Mouse (Mus musculus) MEL (cell line): Measurements from ENCODE around the gene Prss35. TPM values are rescaled to one million over a fixed set of nuclear protein-coding genes. Genes with fewer than 3 reads are reported as not detected.

Source experiments
- DNase-seq: peaks from one replicate; pipeline ENCODE4 v3.0.0; 2011; ENCODE audit warnings: low read depth, low spot score
- H3K27ac ChIP-seq: 2 replicates; pipeline ENCODE4 v1.5.1; 2012; ENCODE audit warnings: low read depth, mild to moderate bottlenecking, control low read depth, low read length, moderate library complexity; ENCODE audit not compliant: control insufficient read depth
- H3K27me3 ChIP-seq, 2 experiments: fragments of 150-350 bp in 1 of 2; sonication (generic) in 1 of 2; 2 replicates each; pipeline ENCODE4 v1.6.1; 2012; ENCODE audit warnings: low read length in 2 of 2, mild to moderate bottlenecking in 2 of 2, improper control_type of control experiment in 1 of 2, moderate library complexity in 1 of 2; ENCODE audit not compliant: insufficient read depth in 2 of 2, control insufficient read depth in 1 of 2
- H3K36me3 ChIP-seq, 2 experiments: 2 replicates each; pipeline ENCODE4 v1.6.1; 2012 to 2014; ENCODE audit warnings: low read length in 2 of 2, improper control_type of control experiment in 1 of 2, inconsistent platforms in 1 of 2, mild to moderate bottlenecking in 1 of 2; ENCODE audit not compliant: insufficient read depth in 2 of 2, control insufficient read depth in 1 of 2
- H3K4me1 ChIP-seq, 2 experiments: fragments of 150-350 bp in 1 of 2; sonication (generic) in 1 of 2; 2 replicates each; pipeline ENCODE4 v1.6.1; 2012; ENCODE audit warnings: low read length in 2 of 2, improper control_type of control experiment in 1 of 2, mild to moderate bottlenecking in 1 of 2; ENCODE audit not compliant: insufficient read depth in 2 of 2, control insufficient read depth in 1 of 2
- H3K4me3 ChIP-seq, 2 experiments: fragments of 150-350 bp in 1 of 2; sonication (generic) in 1 of 2; 2 replicates each; pipeline ENCODE4 v1.5.1; 2012; ENCODE audit warnings: low read depth in 2 of 2, low read length in 2 of 2, mild to moderate bottlenecking in 2 of 2, moderate library complexity in 2 of 2, control low read depth in 1 of 2, improper control_type of control experiment in 1 of 2; ENCODE audit not compliant: control insufficient read depth in 1 of 2, insufficient read depth in 1 of 2
- H3K79me2 ChIP-seq: 2 replicates; pipeline ENCODE4 v1.6.1; 2012; ENCODE audit warnings: mild to moderate bottlenecking, low read length, moderate library complexity; ENCODE audit not compliant: control insufficient read depth, poor library complexity, insufficient read depth
- H3K9ac ChIP-seq: 2 replicates; pipeline ENCODE4 v1.6.1; 2012; ENCODE audit warnings: low read depth, mild to moderate bottlenecking, control low read depth, low read length, moderate library complexity; ENCODE audit not compliant: control insufficient read depth, poor library complexity, severe bottlenecking
- H3K9me3 ChIP-seq: fragments of 150-350 bp; sonication (generic); replicated peaks from 2 replicates; pipeline ENCODE4 v1.6.1; 2012; ENCODE audit warnings: mild to moderate bottlenecking, low read length, improper control_type of control experiment, moderate library complexity; ENCODE audit not compliant: insufficient read depth
- CTCF ChIP-seq, 3 experiments: IDR thresholded peaks in 2 of 3; conservative IDR thresholded peaks in 1 of 3; 2 replicates each; pipeline ENCODE4 v1.5.1; 2011 to 2012; ENCODE audit warnings: low read length in 3 of 3, low read depth in 2 of 3, mild to moderate bottlenecking in 2 of 3, improper control_type of control experiment in 1 of 3, inconsistent platforms in 1 of 3, mixed read lengths in 1 of 3, moderate library complexity in 1 of 3; ENCODE audit not compliant: control insufficient read depth in 1 of 3, insufficient read depth in 1 of 3, poor library complexity in 1 of 3, severe bottlenecking in 1 of 3
- E2F4 ChIP-seq: IDR thresholded peaks from 2 replicates; pipeline ENCODE4 v1.6.1; 2011; ENCODE audit warnings: low read depth, low read length, improper control_type of control experiment, borderline replicate concordance
- EP300 ChIP-seq, 2 experiments: IDR thresholded peaks; 2 replicates each; pipeline ENCODE4 v1.6.1; 2011; ENCODE audit warnings: improper control_type of control experiment in 2 of 2, low read length in 2 of 2, low read depth in 1 of 2, mild to moderate bottlenecking in 1 of 2
- GATA1 ChIP-seq: IDR thresholded peaks from 2 replicates; pipeline ENCODE4 v1.6.1; 2011; ENCODE audit warnings: low read depth, low read length, improper control_type of control experiment
- HCFC1 ChIP-seq: IDR thresholded peaks from 2 replicates; pipeline ENCODE4 v1.6.1; 2012; ENCODE audit warnings: low read depth, mild to moderate bottlenecking, inconsistent platforms, low read length, improper control_type of control experiment, moderate library complexity
- JUND ChIP-seq: IDR thresholded peaks from 2 replicates; pipeline ENCODE4 v1.6.1; 2011; ENCODE audit warnings: low read depth, mild to moderate bottlenecking, improper control_type of control experiment, low read length
- KAT2A ChIP-seq: conservative IDR thresholded peaks from 2 replicates; pipeline ENCODE4 v1.6.1; 2012; ENCODE audit warnings: low read depth, low read length, improper control_type of control experiment, inconsistent platforms
- MAFK ChIP-seq: IDR thresholded peaks from 2 replicates; pipeline ENCODE4 v1.6.1; 2011; ENCODE audit warnings: low read depth, mild to moderate bottlenecking, low read length, improper control_type of control experiment, borderline replicate concordance
- MYC ChIP-seq: IDR thresholded peaks from 2 replicates; pipeline ENCODE4 v1.6.1; 2011; ENCODE audit warnings: low read depth, mild to moderate bottlenecking, low read length, improper control_type of control experiment, moderate library complexity
- NRF1 ChIP-seq: IDR thresholded peaks from 2 replicates; pipeline ENCODE4 v1.6.1; 2014; ENCODE audit warnings: low read depth, mild to moderate bottlenecking, inconsistent platforms, low read length, improper control_type of control experiment, moderate library complexity; ENCODE audit not compliant: poor library complexity, insufficient read depth, severe bottlenecking
- POLR2A ChIP-seq, 2 experiments: IDR thresholded peaks; 2 replicates each; pipeline ENCODE4 v1.6.1; 2011 to 2012; ENCODE audit warnings: low read length in 2 of 2, mild to moderate bottlenecking in 2 of 2, control low read depth in 1 of 2, improper control_type of control experiment in 1 of 2, low read depth in 1 of 2, moderate library complexity in 1 of 2; ENCODE audit not compliant: control insufficient read depth in 1 of 2, insufficient read depth in 1 of 2, poor library complexity in 1 of 2
- POLR2AphosphoS2 ChIP-seq: IDR thresholded peaks from 2 replicates; pipeline ENCODE4 v1.6.1; 2011; ENCODE audit warnings: low read length, improper control_type of control experiment
- TBP ChIP-seq: IDR thresholded peaks from 2 replicates; pipeline ENCODE4 v1.8.0; 2011; ENCODE audit warnings: low read depth, low read length, improper control_type of control experiment
- UBTF ChIP-seq: IDR thresholded peaks from 2 replicates; pipeline ENCODE4 v1.6.1; 2012; ENCODE audit warnings: low read depth, mild to moderate bottlenecking, inconsistent platforms, low read length, improper control_type of control experiment, moderate library complexity, borderline replicate concordance; ENCODE audit not compliant: insufficient read depth
- USF2 ChIP-seq, 2 experiments: IDR thresholded peaks; 2 replicates each; pipeline ENCODE4 v1.6.1; 2011 to 2012; ENCODE audit warnings: improper control_type of control experiment in 2 of 2, low read length in 2 of 2, borderline replicate concordance in 1 of 2, inconsistent platforms in 1 of 2, low read depth in 1 of 2, mild to moderate bottlenecking in 1 of 2; ENCODE audit not compliant: insufficient read depth in 1 of 2
- ZC3H11A ChIP-seq: IDR thresholded peaks from 2 replicates; pipeline ENCODE4 v1.6.1; 2012; ENCODE audit warnings: low read depth, mild to moderate bottlenecking, inconsistent platforms, low read length, improper control_type of control experiment
- ZMIZ1 ChIP-seq: IDR thresholded peaks from 2 replicates; pipeline ENCODE4 v1.6.1; 2012; ENCODE audit warnings: low read depth, mild to moderate bottlenecking, inconsistent platforms, low read length, improper control_type of control experiment, moderate library complexity
- ZNF384 ChIP-seq: IDR thresholded peaks from 2 replicates; pipeline ENCODE4 v1.6.1; 2012; ENCODE audit warnings: low read depth, mild to moderate bottlenecking, inconsistent platforms, low read length, improper control_type of control experiment
- polyA plus RNA-seq, 2 experiments: library from polyadenylated mRNA; stranded (reverse) in 1 of 2; unstranded in 1 of 2; fragments of >175 nt in 1 of 2; fragments of >200 nt in 1 of 2; gene quantifications; 2 replicates each; pipeline versions ENCODE4 v1.2.1 to v1.2.4; 2012; ENCODE audit warnings: low replicate concordance in 2 of 2, low read depth in 1 of 2; ENCODE audit not compliant: insufficient read length in 2 of 2, insufficient read depth in 1 of 2, missing spikeins in 1 of 2
- total RNA-seq: library from RNA; depleted of rRNA; stranded (reverse); fragments of 300-350 nt; gene quantifications from 2 replicates; pipeline ENCODE4 v1.2.3, GENCODE M21; 2012

Gene Prss35
- total and polyA plus RNA-seq, 3 experiments: not detected

DNA sequence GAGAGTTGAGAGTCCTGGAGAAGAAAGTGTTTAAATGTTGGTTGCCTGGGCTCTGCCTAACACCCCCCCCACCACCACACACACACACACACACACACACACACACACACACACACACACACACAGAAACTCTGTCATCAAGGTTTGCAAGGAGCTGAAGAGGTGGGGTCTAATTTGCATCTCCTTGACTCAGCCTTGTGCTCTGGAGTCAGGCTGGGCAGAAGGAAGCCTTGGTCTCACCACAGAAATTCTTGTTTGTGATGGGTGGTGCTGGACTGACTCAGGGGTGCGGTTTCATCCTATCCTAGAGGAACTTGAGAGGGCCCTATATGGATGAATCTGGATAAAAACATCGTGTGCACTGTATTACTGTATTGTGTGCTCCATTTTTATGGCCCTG lies 22.7 kb upstream of the Prss35 start (continued):
- TF ChIP-seq CTCF (IDR thresholded peaks at IDR 0.05 in 2 of 3, conservative IDR thresholded peaks at IDR 0.05 in 1 of 3; ENCODE audit: control insufficient read depth in 1 of 3, insufficient read depth in 1 of 3, low read depth in 2 of 3, low read length in 3 of 3, poor library complexity in 1 of 3, severe bottlenecking in 1 of 3) (no peak), ZC3H11A (no peak)

GRCm38 (mm10) chr9:86725066-86725465 lies 18.4 kb upstream of the Prss35 start:
- no peaks in the 10 kb centered on the region for H3K9me3 ChIP-seq
- DNase-seq: no peak
- no peak overlapping the region for H3K27ac ChIP-seq
- no peak for TF ChIP-seq KAT2A
- no peak for TF ChIP-seq GATA1
- TF ChIP-seq MAFK: no peak
- TF ChIP-seq ZMIZ1: no peak
- TF ChIP-seq JUND: no peak
- TF ChIP-seq CTCF (IDR thresholded peaks at IDR 0.05 in 2 of 3, conservative IDR thresholded peaks at IDR 0.05 in 1 of 3; ENCODE audit: control insufficient read depth in 1 of 3, insufficient read depth in 1 of 3, low read depth in 2 of 3, low read length in 3 of 3, poor library complexity in 1 of 3, severe bottlenecking in 1 of 3): no peak
- no peak for TF ChIP-seq TBP
- TF ChIP-seq ZNF384: no peak
- TF ChIP-seq, all 39 proteins: peak for 0
- H3K4me1 ChIP-seq: peaks cover 4 to 5% of the 10 kb centered on the region in 2 experiments; a peak in 3 of 4 replicates
- no peak overlapping the region for H3K9ac ChIP-seq
- H3K79me2 ChIP-seq: no peaks in the 10 kb centered on the region
- no peaks in the 10 kb centered on the region; a peak in 1 of 4 replicates for H3K27me3 ChIP-seq
- H3K36me3 ChIP-seq: peaks cover 0 to 8% of the 10 kb centered on the region in 2 experiments; a peak in 2 of 4 replicates
- H3K4me3 ChIP-seq: no peak overlapping the region

DNA sequence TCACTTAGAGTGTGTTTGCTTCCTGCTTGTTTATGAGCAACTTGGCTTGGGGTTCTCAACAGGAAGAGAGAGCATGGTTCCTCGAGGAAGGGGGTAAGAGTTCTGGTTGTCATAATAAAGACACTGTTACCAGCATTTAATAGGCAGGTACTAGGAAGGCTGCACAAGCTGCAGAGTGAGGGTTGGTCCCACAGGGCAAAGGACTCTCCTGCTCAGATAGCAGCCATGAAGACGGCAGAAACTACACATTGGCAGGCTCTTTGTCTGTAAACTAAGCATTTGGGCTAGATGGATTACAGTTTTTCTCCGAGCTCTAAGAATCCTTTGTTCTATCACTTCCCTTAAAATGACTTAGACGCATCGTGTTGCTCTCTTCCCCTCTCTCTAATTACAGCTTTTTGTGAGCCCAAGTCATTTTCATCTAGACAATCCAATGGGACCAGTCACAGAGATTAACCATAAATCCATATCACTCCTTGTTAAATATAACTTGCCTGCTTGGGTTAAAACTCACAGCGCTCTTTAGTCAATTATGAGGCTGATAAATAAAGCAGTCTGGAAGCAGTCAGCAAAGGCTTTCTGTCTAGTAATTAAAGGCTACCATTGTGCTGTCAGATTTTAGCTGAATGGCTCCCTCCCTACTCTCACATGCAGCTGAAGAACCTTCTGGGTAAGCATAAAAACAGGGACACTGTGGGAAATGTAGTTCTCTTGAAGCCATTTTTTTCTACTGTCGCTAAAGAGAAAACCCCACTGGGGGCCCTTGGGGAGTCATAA lies 17.7 kb upstream of the Prss35 start:
- H3K9me3 ChIP-seq: no peaks in the 10 kb centered on the region
- no peak overlapping the region for H3K4me3 ChIP-seq
- no peaks in the 10 kb centered on the region for H3K79me2 ChIP-seq
- no peak overlapping the region for H3K27ac ChIP-seq
- TF ChIP-seq UBTF (no peak), HCFC1 (no peak), USF2 (IDR thresholded peaks at IDR 0.05; ENCODE audit: borderline replicate concordance in 1 of 2, insufficient read depth in 1 of 2, low read depth in 1 of 2, low read length in 2 of 2) (no peak), E2F4 (no peak), POLR2AphosphoS2 (no peak), NRF1 (no peak), EP300 (IDR thresholded peaks at IDR 0.05; ENCODE audit: low read depth in 1 of 2, low read length in 2 of 2) (no peak), POLR2A (IDR thresholded peaks at IDR 0.05; ENCODE audit: control insufficient read depth in 1 of 2, insufficient read depth in 1 of 2, low read depth in 1 of 2, low read length in 2 of 2, poor library complexity in 1 of 2) (no peak), MYC (no peak)
- peaks cover 4 to 5% of the 10 kb centered on the region in 2 experiments; a peak in 3 of 4 replicates for H3K4me1 ChIP-seq
- no peak overlapping the region for H3K9ac ChIP-seq
- H3K27me3 ChIP-seq: no peaks in the 10 kb centered on the region; a peak in 1 of 4 replicates
- peaks cover 0 to 8% of the 10 kb centered on the region in 2 experiments; a peak in 2 of 4 replicates for H3K36me3 ChIP-seq
- no peak for DNase-seq
